Mouse (Mus musculus): Measurements from ENCODE around the gene Stim1.
"Not testable (repeated sequence)": the region's sequence is repeated elsewhere in the genome, so short reads cannot be mapped to it uniquely, and the experiment has no call there.

The Stim1 gene

DNA sequence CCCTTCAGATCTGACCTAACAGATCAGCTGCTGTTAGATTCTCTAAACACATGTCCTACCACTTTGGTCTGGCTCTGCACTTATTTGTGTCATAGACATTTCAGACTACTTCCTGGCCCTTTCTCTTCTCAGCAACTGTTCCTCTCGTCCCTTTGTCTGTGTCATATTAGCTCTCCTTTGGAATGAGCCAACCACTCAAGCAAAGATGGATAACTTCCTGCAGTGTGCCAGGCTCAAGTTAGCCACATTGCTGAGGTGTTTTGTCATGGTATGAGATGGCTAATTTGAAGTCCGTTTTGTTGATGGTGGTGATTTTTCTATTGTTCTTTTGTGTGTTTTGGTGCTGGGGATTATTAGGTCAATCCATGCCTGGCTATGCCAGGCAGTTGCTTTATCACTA, 93.7 kb downstream of the Stim1 start:
- no peak for DNase-seq (ENCODE audit: low read depth, low spot score)

DNA sequence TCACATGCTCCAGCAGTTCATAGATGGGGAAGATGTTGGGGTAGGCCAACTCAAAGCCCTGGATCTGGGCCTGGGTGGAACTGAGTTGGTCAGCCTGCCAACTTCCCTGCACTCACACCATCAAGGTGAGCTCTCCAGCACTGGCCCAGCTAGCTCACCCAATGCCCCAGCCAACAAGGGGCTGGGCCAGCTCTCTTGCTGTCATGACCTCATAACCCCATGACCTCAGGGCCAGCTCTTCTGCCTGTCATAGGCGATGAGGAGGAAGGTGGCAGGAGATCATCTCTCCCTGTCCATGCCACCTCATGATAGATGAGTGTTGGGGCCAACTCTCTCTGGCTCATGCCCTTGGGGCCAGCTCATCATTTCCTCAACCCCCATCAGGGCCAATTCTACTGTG, 96.2 kb downstream of the Stim1 start:
- peak; percentile 51 for DNase-seq (ENCODE audit: low read depth, low spot score)

DNA sequence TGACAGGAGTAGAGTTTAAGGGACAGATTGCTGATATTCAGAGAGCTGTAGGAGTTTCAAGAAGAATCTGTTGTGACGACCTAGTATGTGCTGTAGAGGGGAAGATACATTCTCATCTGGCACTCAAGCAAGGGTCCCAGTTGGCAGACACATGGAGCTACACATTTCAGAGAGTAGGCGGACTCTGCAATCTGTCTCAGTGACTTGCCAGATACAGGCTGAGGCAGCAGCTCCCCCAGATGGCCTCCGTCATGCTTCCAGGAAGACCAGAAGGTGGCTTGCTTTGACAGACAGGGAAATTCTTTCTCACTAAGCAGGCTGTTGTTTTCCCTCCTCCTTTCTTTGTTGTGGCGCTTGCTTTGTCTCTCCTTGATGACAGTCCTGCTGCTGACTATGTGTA, 102.1 kb downstream of the Stim1 start:
- DNase-seq (ENCODE audit: low read depth, low spot score): peak; percentile 37

DNA sequence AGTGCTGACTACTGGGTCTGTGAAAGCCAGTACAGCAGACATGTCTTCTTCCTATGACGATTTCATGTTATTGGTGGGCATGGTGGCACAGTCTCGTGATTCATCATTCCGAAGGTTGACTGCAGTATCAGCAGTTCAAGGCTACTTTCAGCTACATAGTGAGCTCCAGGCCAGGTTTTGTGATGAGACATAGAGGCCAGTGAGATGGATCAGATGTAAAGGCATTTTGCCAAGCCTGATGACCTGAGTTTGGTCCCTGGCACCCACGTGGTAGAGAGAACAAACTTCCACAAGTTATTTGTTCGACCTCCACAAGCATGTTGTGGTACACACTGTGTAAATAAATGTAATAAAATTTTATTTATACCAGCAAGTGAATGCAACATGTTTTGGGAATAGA, 102.9 kb downstream of the Stim1 start:
- no peak for DNase-seq (ENCODE audit: low read depth, low spot score)

DNA sequence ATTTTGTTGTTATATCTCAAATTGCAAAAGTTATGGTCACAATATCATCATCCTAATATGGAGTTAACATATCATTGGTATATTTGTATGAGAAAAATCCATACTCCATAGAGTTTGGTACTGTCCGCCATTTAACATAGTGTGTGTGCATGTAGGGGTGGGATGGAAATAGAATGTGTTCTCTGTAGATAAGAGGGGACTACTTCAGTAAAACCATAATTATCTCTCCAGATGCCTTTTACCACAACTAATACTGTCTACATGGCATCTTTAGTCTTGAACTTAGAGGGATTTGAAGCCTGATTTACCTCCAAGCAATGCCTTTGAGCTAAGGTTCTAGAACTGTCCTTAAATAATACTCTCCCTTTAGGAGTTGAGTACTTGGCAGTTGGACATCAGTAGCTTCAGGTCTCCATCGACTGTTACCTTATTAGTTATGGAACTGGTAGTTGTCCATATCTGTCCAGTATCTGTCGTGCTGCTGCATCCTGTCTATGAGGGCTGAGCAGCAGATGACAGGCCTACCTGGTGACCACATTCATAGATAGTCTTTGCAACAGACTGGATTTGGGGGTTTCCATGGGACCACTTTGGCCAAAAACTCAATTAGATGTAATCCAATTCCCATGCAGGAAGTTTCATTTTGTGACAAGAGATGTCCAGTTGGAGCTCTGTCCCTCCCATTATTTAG, 105.9 kb downstream of the Stim1 start:
- DNase-seq (ENCODE audit: low read depth, low spot score): no peak

DNA sequence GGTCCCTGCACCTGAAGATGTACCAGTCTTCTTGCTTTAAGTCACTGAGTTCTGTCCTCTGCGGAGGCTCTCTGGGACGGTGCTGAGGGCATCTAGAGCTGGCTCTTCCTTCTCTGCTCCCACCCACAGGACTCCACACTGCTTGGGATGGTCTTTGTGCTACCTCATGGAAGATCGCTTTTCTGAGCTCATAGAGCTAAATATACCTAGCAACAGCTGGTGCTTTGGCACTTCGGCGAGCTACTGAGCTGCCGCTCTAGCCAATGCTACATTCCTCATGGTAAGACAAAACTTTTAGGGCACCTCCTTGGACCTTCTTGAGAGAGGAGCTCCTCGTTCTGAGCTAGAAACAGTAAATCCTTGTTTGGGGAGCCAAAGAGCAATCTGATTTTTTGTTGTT, 115.6 kb downstream of the Stim1 start:
- peak; percentile 87 for DNase-seq (ENCODE audit: low read depth, low spot score)

DNA sequence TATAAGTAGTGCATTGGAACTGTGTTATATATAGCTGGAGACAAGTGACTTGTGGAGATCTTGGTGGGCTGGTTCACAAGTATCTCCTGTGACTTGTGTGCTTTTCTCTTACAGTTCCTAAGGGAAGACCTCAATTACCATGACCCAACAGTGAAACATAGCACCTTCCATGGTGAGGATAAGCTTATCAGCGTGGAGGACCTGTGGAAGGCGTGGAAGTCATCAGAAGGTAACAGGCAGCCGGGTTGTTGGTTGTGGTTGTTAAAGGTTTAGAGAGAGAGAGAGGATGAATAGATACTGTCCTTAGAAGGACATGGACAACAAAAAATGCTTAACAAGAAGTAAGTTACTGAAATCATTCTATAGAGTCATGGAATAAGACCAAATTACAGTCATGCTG, 118.4 kb downstream of the Stim1 start:
- DNase-seq (ENCODE audit: low read depth, low spot score): no peak

DNA sequence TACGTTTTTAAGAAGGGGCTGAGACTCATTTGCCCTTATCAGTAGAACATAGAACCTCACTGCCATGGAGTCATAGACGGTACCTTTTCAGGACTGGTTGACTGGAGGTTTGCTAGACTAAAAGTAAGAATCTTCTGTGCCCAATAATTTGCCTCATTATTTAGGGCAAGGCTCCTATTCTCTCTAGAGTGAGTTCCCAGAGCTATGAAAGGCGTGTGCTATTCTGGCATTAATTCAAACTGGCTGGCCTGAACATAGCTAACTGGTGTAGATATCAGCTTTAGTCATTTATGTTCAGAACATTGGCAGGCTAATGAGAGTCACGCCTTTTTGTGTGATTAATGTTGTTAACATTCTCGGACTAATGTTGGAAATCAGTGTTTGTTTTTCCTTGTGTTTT, 121.5 kb downstream of the Stim1 start:
- peak; percentile 71 for DNase-seq (ENCODE audit: low read depth, low spot score)

DNA sequence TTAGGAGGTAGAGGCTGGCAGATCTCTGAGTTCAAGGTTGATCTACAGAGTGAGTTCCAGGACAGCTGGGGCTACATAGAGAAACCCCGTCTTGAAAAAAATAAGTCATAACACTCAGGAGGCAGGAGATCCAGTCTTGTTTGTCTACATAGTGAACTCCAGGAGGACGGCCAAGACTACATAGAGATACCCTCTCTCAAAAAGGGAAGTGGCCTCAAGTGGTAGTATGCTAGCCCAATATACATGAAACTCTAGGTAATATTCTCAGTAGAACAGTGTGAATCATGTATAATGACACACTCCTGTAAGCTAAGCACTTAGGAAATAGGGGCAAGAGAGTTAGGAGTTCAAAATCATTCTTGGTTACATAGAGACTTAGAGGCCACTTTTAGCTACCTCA, 126.3 kb downstream of the Stim1 start:
- DNase-seq (ENCODE audit: low read depth, low spot score): no peak

DNA sequence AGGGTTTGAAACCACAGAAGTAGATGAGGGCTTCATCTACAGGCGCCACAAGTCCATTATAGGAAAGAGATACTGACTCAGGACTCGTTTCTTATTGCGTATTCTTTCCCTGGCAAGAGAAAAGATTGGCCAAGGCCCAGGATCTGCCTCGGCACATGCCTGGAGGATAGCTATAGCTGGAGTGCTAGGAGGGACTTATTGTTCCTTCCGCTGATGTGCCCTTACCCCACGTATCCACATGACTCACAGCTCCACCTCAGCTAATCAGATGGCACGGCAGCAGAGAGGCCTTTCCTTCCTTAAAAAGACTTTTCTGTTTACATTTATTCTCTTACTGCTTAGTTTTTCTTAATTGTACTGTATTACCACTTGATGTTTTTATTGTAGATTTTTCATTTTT, 128.3 kb downstream of the Stim1 start:
- DNase-seq (ENCODE audit: low read depth, low spot score): peak; percentile 18

DNA sequence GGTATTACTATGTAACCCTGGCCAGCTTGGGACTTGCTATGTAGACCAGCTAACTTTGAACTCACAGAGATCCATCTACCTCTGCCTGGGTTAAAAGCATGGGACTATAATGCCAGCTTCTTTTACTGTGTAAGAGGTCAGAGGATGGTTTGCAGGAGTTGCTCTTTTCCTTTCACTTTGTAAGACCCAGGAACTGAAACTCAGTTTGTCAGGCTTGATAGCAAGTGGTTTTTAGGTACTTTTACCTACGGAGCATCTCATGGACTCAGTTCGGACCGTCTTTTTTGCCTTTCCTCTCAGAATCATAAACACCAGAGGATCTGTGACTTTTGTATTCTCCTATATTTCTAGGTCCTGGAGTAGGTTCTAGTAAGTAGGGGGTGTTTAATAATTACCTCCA, 128.7 kb downstream of the Stim1 start:
- DNase-seq (ENCODE audit: low read depth, low spot score): no peak

DNA sequence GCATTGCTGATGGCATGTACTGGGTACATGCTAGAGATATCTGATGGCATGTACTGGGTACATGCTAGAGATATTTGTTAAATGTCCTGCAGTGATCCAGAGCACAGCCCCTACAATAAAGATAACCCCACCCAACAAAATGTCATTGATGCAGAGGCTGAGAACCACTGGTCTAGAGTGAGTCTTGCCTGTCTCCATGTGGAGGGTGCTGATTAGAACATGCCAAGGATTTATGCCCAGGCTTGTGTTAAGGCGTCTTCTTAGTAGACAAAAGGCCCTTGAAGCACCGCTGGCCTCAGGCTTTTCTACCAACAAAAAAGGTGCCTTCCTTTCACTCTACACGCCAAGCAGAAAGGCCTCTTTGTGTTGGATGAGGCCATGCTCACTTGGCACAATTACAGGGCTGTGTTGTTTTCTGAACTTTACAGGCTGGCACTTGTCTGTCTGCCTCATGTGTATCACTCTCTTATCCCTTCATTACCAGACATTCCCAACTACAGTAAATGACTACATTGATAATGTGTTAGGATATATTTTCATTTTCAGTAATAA, 131.7 kb downstream of the Stim1 start:
- DNase-seq (ENCODE audit: low read depth, low spot score): no peak

DNA sequence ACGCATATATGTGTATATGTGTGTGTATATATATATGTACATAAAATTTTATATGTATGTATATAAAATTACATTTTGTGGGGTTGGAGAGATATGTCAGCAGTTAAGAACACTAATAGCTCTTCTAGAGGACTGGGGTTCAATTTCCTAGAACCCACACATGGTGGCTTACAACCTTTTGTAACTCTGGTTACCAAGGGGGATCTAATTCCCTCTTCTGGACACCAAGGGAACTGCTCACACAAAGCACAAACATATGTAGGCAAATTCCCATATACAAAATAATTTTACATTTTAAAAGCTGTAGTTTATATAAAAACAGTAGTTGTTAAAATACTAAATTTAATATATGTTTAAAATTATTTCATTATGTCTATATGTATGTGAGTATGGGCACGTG, 136.5 kb downstream of the Stim1 start:
- DNase-seq (ENCODE audit: low read depth, low spot score): no peak

DNA sequence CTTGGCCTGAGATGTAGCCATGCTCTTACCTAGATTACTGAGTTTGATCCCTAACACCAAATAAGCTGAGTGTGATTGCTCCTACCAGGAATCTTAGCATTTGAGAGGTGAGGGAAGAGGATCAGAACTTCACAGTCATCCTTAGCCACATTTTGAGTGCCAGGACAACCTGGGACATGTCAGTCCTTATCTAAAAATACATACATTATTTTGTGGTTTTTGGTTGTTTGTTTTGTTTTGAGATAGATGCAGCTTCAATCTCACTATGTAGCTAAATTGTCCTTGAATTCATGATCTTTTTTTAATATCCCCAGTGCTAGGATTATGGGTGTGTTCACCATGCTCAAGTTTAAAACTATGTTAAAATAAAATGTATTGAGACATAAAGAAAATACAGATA, 139.8 kb downstream of the Stim1 start:
- DNase-seq (ENCODE audit: low read depth, low spot score): no peak

DNA sequence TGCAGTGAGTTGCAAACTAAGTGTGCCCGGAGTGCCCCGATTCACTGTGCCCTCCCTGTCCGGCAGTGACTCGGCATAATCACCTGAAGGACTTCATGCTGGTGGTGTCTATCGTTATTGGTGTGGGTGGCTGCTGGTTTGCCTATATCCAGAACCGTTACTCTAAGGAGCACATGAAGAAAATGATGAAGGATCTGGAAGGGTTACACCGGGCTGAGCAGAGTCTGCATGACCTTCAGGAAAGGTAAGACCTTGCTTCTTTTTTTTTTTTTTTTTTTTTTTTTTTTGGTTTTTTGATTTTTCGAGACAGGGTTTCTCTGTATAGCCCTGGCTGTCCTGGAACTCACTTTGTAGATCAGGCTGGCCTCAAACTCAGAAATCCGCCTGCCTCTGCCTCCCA, 147.7 kb downstream of the Stim1 start:
- DNase-seq (ENCODE audit: low read depth, low spot score): not testable (repeated sequence)

DNA sequence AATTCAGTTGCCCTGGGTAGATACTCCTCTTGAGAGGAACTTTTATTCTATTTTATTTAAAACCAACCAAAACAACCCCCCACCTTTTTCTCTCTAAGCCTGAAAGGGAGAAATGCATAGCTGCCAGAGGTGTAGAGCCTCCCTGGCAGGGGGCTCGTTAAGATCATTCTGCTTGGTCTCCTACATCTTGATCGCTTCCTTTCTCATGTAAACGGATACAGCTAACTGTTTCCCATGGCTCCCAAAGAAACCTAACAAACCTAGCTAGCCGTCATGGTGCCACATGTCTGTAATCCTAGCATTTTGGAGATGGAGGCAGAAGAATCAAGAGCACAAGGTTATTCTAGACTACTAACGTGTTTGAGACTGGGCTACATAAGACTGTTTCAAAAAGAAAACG, 148.2 kb downstream of the Stim1 start:
- DNase-seq (ENCODE audit: low read depth, low spot score): no peak

DNA sequence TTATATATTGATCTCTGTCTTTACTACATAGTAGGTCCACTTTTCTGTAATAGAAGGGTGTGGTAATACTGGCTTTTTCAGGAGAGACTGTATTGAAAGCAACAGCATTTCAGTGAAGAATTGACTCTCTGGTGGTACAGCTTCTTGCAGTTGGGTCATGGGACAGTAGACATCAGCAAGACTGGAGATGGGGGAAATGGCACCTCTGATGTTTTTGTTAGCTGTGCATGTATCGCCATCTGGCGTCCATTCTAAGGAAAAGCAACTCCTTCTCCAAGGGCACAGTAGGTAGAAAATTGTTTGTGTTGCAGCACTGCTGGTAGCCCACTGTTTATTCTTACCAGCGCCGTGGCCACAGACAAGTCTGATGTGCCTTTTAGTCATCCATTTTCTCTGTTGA, 149.8 kb downstream of the Stim1 start:
- peak; percentile 81 for DNase-seq (ENCODE audit: low read depth, low spot score)

DNA sequence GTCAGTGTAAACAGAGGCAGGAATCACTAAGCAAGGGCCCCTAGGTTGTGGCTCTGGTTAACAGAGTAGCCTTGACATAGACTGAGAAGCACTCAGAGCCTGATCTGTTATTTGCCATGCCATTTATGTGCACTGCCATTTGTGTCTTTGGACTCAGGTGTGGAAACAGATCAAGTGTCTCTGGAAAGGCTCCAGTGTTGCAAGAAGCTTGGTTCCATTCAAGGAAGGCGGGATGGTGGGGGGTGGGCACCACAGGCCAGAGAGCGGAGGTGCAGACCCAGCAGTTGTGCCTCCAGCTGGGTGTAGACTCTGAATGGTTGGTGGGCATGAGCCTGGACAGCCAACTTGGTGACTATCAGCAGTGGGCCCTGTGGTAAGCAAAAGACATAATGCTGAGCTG, 154.4 kb downstream of the Stim1 start:
- no peak for DNase-seq (ENCODE audit: low read depth, low spot score)

DNA sequence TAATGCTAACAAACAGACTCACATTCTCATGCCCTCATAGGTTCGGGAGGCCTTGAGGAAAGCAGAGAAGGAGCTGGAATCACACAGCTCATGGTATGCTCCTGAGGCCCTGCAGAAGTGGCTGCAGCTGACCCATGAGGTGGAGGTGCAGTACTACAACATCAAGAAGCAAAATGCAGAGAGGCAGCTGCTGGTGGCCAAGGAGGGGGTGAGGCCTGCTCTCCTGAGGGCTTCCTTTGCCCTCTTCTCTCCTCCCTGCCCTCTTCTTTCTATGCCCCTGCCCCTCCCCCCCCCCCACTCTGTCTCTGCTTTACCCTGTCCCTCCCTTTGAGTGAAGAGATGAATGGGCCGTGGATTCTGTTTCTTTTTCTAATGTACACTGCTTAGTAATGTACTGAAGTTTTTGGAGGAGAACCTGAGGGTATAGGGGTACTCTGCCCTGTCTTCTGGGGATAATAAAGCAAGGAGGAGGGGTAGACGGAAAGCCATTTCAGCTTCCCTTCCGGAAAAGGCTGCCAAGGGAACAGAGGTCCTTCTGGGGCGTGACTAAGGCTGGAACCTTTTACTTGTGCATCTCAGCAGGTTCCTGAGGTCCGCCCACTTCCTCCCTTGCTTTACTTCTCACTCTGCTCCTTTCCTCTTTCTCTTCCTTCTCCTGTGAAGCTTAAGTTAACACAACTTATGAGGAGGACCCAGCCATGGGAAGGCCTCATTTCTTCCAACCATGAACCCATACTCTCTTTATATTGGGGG, 158.5 kb downstream of the Stim1 start:
- DNase-seq (ENCODE audit: low read depth, low spot score): no peak

DNA sequence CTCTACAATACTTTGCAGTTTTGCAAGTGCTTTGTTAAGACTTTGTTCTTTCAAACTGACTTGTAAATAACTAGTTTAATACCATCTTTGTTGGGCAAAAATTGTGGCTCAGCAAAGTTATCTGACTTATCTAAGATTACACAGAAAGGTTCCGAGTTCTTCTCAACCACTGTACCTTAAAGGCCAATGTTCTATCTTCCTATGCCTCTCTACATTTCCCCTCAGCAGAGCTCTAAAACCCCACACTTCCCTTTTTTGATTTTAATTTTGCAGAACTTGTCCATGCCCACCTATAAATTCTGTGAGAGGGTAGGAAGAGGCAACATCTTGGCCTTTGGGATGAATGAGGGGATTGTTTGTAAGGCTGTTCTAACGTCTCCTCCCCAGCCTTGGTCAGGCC, 166.7 kb downstream of the Stim1 start:
- no peak for DNase-seq (ENCODE audit: low read depth, low spot score)

DNA sequence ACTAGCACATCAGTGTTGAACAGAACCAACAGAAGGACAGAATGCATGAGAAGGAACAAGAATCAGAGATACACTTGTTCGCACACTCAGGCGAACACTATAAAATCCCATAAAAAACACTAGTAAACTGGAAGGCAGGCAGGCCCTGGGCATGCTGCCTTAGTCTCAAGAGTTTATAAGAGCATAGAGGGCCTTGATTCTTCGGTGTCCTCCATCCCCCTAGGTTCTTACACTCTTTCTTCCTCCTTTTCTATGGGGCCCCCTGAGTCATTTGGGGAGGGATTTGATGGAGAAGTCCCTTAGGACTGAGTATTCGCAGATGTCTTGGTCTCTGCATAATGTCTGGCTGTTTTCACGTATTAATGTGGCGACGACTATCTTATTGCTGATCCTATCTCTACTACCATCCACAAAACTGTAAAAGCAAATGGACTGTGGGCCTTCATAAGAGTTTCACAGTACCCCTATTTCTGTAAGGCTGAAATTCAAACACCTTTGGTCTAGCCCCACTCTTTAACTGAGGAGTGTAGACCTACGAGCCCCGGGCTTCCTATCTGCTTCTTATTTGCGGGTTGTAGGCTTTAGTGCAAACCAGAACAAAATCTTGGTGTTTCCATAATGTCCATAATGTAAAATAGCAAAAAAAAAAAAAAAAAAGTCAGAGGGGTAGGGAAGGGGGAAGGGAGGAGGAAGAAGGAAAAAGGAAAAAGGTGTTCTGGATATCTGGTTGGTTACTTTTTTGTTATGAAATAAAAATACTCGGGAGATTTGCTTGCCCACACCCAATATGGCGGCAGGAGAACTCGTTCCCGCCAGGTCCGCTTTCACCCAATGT, 173.4 kb downstream of the Stim1 start:
- no peak for DNase-seq (ENCODE audit: low read depth, low spot score)

DNA sequence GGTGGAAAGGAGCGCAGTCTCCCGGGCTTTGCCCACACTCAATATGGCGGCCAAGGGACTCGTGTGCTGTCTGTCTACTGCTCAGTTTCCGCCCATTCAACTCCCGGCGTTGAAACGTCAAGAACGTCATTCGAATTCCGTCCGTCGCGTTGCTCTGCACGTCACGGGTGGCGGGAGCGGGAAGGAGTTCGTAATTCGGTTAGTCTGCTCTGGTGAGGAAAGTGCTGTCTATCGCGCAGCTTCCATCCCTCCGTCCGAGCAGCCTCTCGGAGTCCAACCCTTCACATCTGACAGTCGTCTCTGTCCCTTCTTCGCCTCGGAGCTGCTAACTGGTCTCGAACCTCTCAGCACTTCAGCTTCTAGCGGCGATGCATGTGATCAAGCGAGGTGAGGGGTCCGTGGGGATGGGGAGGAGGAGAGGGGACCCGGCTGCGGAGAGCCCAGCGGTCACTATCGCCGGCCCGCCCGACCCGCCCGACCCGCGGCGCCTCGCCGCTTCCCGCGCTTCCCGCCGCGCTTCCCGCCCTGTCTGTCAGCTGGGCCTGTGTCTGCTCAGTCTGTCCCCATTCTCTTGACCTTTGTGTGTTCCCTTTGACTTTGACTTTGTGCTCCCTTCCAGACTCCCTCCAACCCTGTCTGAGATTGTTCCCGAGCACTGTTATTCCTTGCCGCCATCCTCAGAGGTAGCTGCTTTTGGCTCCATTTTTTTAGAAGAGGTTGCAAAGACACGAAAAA, 174.2 kb downstream of the Stim1 start, which contains the start of gene Rrm1:
TSS of gene Rrm1 (plus strand) at position 39 of the 735 bp plus-strand sequence.
- DNase-seq (ENCODE audit: low read depth, low spot score): peak; percentile 95
